Mouse (Mus musculus) CH12.LX (cell line): ENCODE data around the gene Unc5cl. TPM values are rescaled to one million over a fixed set of nuclear protein-coding genes. Genes with fewer than 3 reads are reported as not detected.

Experiments used
- DNase-seq: peaks from one replicate; pipeline ENCODE4 v3.0.0-alpha.2; 2013; ENCODE audit errors: extremely low read depth
- H3K27ac ChIP-seq: 2 replicates; pipeline ENCODE4 v1.5.1; 2012; ENCODE audit warnings: low read depth, mild to moderate bottlenecking, control low read depth, moderate library complexity; ENCODE audit not compliant: insufficient read depth
- H3K27me3 ChIP-seq: replicated peaks from 2 replicates; pipeline ENCODE3; 2012; ENCODE audit warnings: inconsistent platforms
- H3K36me3 ChIP-seq, 2 experiments: replicated peaks in 1 of 2; 2 replicates each; pipeline versions ENCODE3 to v1.6.1; 2012; ENCODE audit warnings: inconsistent platforms in 1 of 2, low read length in 1 of 2, mild to moderate bottlenecking in 1 of 2, mixed read lengths in 1 of 2, moderate library complexity in 1 of 2; ENCODE audit not compliant: control insufficient read depth in 1 of 2, insufficient read depth in 1 of 2
- H3K4me1 ChIP-seq, 2 experiments: 2 replicates each; pipeline ENCODE4 v1.6.1; 2012; ENCODE audit warnings: inconsistent platforms in 1 of 2, moderate library complexity in 1 of 2; ENCODE audit not compliant: insufficient read depth in 2 of 2, control insufficient read depth in 1 of 2
- H3K4me2 ChIP-seq: 2 replicates; pipeline ENCODE4 v1.6.1; 2012; ENCODE audit warnings: low read depth, mild to moderate bottlenecking, control low read depth; ENCODE audit not compliant: poor library complexity, insufficient read depth, severe bottlenecking
- H3K4me3 ChIP-seq, 3 experiments: fragments of 150-350 bp in 1 of 3; sonication (generic) in 1 of 3; replicated peaks in 1 of 3; 2 replicates each; pipeline versions ENCODE3 to v1.5.1; 2011 to 2012; ENCODE audit warnings: low read depth in 2 of 3, low read length in 2 of 3, mild to moderate bottlenecking in 2 of 3, moderate library complexity in 2 of 3, control low read depth in 1 of 3, improper control_type of control experiment in 1 of 3, inconsistent platforms in 1 of 3, mixed read lengths in 1 of 3; ENCODE audit not compliant: poor library complexity in 1 of 3
- H3K79me2 ChIP-seq: replicated peaks from 2 replicates; pipeline ENCODE4 v1.6.1; 2012; ENCODE audit warnings: mild to moderate bottlenecking, moderate library complexity; ENCODE audit not compliant: control insufficient read depth, poor library complexity, insufficient read depth, severe bottlenecking; ENCODE audit errors: extremely low read depth
- H3K9ac ChIP-seq: 2 replicates; pipeline ENCODE4 v1.6.1; 2012; ENCODE audit warnings: low read depth, mild to moderate bottlenecking, control low read depth, moderate library complexity; ENCODE audit not compliant: insufficient read depth
- H3K9me3 ChIP-seq: replicated peaks from 2 replicates; pipeline ENCODE3; 2012; ENCODE audit warnings: low read length, inconsistent platforms, mixed read lengths
- BHLHE40 ChIP-seq: IDR thresholded peaks from 2 replicates; pipeline ENCODE4 v1.6.1; 2011; ENCODE audit warnings: mild to moderate bottlenecking, low read depth, low read length, improper control_type of control experiment
- CHD1 ChIP-seq: IDR thresholded peaks from 2 replicates; pipeline ENCODE4 v1.6.1; 2012; ENCODE audit warnings: low read depth, low read length, improper control_type of control experiment, inconsistent platforms
- CTCF ChIP-seq, 2 experiments: IDR thresholded peaks in 1 of 2; conservative IDR thresholded peaks in 1 of 2; 2 replicates each; pipeline ENCODE4 v1.5.1; 2011 to 2012; ENCODE audit warnings: low read depth in 2 of 2, low read length in 2 of 2, improper control_type of control experiment in 1 of 2, inconsistent platforms in 1 of 2, mild to moderate bottlenecking in 1 of 2, moderate library complexity in 1 of 2
- E2F4 ChIP-seq: IDR thresholded peaks from 2 replicates; pipeline ENCODE4 v1.6.1; 2011; ENCODE audit warnings: low read depth, low read length, improper control_type of control experiment; ENCODE audit not compliant: insufficient replicate concordance
- ETS1 ChIP-seq: conservative IDR thresholded peaks from 2 replicates; pipeline ENCODE4 v1.6.1; 2012; ENCODE audit warnings: low read depth, mild to moderate bottlenecking, inconsistent platforms, low read length, improper control_type of control experiment, moderate library complexity
- GABPA ChIP-seq: IDR thresholded peaks from 2 replicates; pipeline ENCODE4 v1.6.1; 2012; ENCODE audit warnings: low read depth, low read length, improper control_type of control experiment, inconsistent platforms; ENCODE audit not compliant: insufficient replicate concordance
- HCFC1 ChIP-seq: IDR thresholded peaks from 2 replicates; pipeline ENCODE4 v1.6.1; 2012; ENCODE audit warnings: low read depth, mild to moderate bottlenecking, inconsistent platforms, low read length, improper control_type of control experiment
- JUN ChIP-seq: IDR thresholded peaks from 2 replicates; pipeline ENCODE4 v1.6.1; 2011; ENCODE audit warnings: low read depth, mild to moderate bottlenecking, low read length, improper control_type of control experiment, moderate library complexity; ENCODE audit not compliant: insufficient read depth
- KAT2A ChIP-seq: IDR thresholded peaks from 2 replicates; pipeline ENCODE4 v1.6.1; 2012; ENCODE audit warnings: low read length, improper control_type of control experiment, inconsistent platforms; ENCODE audit not compliant: insufficient replicate concordance
- MAX ChIP-seq: IDR thresholded peaks from 2 replicates; pipeline ENCODE4 v1.6.1; 2011; ENCODE audit warnings: low read length, improper control_type of control experiment
- MAZ ChIP-seq: IDR thresholded peaks from 2 replicates; pipeline ENCODE4 v1.6.1; 2012; ENCODE audit warnings: low read depth, mild to moderate bottlenecking, inconsistent platforms, low read length, improper control_type of control experiment, moderate library complexity
- MEF2A ChIP-seq: IDR thresholded peaks from 2 replicates; pipeline ENCODE4 v1.6.1; 2014; ENCODE audit warnings: low read depth, mild to moderate bottlenecking, inconsistent platforms, low read length, improper control_type of control experiment, borderline replicate concordance
- MYC ChIP-seq: IDR thresholded peaks from 2 replicates; pipeline ENCODE4 v1.6.1; 2011; ENCODE audit warnings: low read depth, mild to moderate bottlenecking, improper control_type of control experiment, low read length
- NELFE ChIP-seq: IDR thresholded peaks from 2 replicates; pipeline ENCODE4 v1.6.1; 2011; ENCODE audit warnings: low read depth, low read length, improper control_type of control experiment
- PAX5 ChIP-seq: IDR thresholded peaks from 2 replicates; pipeline ENCODE4 v1.6.1; 2012; ENCODE audit warnings: low read length, inconsistent platforms, mixed read lengths
- POLR2A ChIP-seq: IDR thresholded peaks from 2 replicates; pipeline ENCODE4 v1.6.1; 2011; ENCODE audit warnings: low read depth, mild to moderate bottlenecking, improper control_type of control experiment, low read length
- RAD21 ChIP-seq: IDR thresholded peaks from 2 replicates; pipeline ENCODE4 v1.6.1; 2011; ENCODE audit warnings: low read depth, mild to moderate bottlenecking, low read length, improper control_type of control experiment, moderate library complexity
- RCOR1 ChIP-seq: conservative IDR thresholded peaks from 2 replicates; pipeline ENCODE4 v1.6.1; 2012; ENCODE audit warnings: low read depth, mild to moderate bottlenecking, inconsistent platforms, low read length, improper control_type of control experiment
- SIN3A ChIP-seq: IDR thresholded peaks from 2 replicates; pipeline ENCODE4 v1.6.1; 2012; ENCODE audit warnings: low read length, improper control_type of control experiment, inconsistent platforms
- SMC3 ChIP-seq: IDR thresholded peaks from 2 replicates; pipeline ENCODE4 v1.6.1; 2011; ENCODE audit warnings: low read depth, low read length, improper control_type of control experiment
- TBP ChIP-seq: conservative IDR thresholded peaks from 2 replicates; pipeline ENCODE4 v1.6.1; 2011; ENCODE audit warnings: low read depth, low read length, improper control_type of control experiment
- TCF12 ChIP-seq: IDR thresholded peaks from 2 replicates; pipeline ENCODE4 v1.6.1; 2014; ENCODE audit warnings: low read depth, mild to moderate bottlenecking, inconsistent platforms, low read length, improper control_type of control experiment
- UBTF ChIP-seq: IDR thresholded peaks from 2 replicates; pipeline ENCODE4 v1.6.1; 2012; ENCODE audit warnings: low read depth, mild to moderate bottlenecking, inconsistent platforms, low read length, improper control_type of control experiment, moderate library complexity
- USF2 ChIP-seq: conservative IDR thresholded peaks from 2 replicates; pipeline ENCODE4 v1.6.1; 2011; ENCODE audit warnings: low read depth, low read length, improper control_type of control experiment
- ZC3H11A ChIP-seq: IDR thresholded peaks from 2 replicates; pipeline ENCODE4 v1.6.1; 2012; ENCODE audit warnings: low read depth, mild to moderate bottlenecking, inconsistent platforms, low read length, improper control_type of control experiment
- ZMIZ1 ChIP-seq: IDR thresholded peaks from 2 replicates; pipeline ENCODE4 v1.6.1; 2012; ENCODE audit warnings: low read depth, mild to moderate bottlenecking, inconsistent platforms, low read length, improper control_type of control experiment
- ZNF384 ChIP-seq: IDR thresholded peaks from 2 replicates; pipeline ENCODE4 v1.6.1; 2012; ENCODE audit warnings: low read depth, low read length, improper control_type of control experiment, inconsistent platforms
- dilution Hi-C: fragments of 300-500 bp; cut with MboI; formaldehyde crosslinking; loops from 2 replicates; pipeline ENCODE4 v1.14.3; 2020; ENCODE audit warnings: low sequenced_read_pairs; ENCODE audit not compliant: extremely low pct_unique_long_range_greater_than_20kb, extremely low pct_ligation_motif_present
- in situ Hi-C: fragments of 300-500 bp; cut with MboI; formaldehyde crosslinking; loops from 3 replicates; pipeline ENCODE4 v1.14.3; 2019; ENCODE audit warnings: low sequenced_read_pairs, low pct_ligation_motif_present, low pct_unique_long_range_greater_than_20kb, mixed read lengths
- polyA plus RNA-seq: library from polyadenylated mRNA; unstranded; fragments of >175 nt; gene quantifications from 2 replicates; pipeline ENCODE4 v1.2.1, GENCODE M21; 2012; ENCODE audit warnings: low read depth; ENCODE audit not compliant: insufficient read length
- total RNA-seq, 2 experiments: library from RNA; depleted of rRNA; stranded (reverse); fragments of 300-350 nt in 1 of 2; fragments of >200 nt in 1 of 2; gene quantifications; 2 replicates each; pipeline ENCODE4 v1.2.3; 2012 to 2014

The Unc5cl gene
- total and polyA plus RNA-seq, 3 experiments, result 0.09 to 0.21 TPM; not detected in 1

DNA sequence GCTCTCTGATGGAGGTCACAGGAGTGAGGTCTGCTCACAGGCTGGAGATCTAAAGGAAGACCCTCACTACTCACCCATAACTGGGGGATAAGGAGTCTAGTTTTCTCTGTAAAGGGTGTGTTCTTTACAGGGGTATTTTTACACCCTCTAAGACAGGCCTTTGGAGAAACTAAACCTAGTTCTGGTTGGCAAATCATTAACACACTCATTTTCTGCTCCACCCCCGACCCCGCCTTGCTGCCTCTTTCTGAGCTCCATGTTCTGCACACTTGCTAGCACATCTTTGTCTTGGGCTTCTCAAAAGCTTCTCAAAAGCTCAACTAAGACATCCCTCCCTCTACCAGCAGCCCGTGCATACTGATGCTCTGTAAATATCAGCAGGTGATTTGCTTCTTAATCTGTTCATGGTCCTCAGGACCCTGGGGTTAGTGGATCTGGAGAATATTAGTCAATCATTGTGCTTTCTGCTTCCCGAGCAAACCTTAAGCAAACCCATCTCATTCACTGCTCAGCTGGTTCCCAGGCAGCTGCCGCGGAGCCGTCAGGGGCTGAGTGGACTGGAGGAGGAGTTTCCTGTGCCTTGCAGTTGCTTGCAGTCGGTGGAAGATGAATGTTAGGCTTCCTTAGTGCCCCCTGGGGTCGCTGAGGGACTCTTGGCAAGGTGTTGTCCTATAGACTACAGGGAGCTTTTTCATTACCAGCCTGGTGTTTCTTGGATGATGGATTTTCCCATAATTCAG is 101.7 kb downstream of the Unc5cl start:
- Histone ChIP-seq H3K4me1 (no peaks in the 10 kb centered on the region), H3K27ac (no peak overlapping the region), H3K36me3 (no peaks in the 10 kb centered on the region), H3K4me3 (no peak overlapping the region), H3K9ac (no peak overlapping the region), H3K4me2 (no peak overlapping the region), H3K79me2 (no peaks in the 10 kb centered on the region), H3K9me3 (peaks cover 64% of the 10 kb centered on the region), H3K27me3 (no peaks in the 10 kb centered on the region)
- DNase-seq, result no peak
- dilution Hi-C loops, result no loop called here
- TF ChIP-seq PAX5 (no peak), HCFC1 (no peak), POLR2A (no peak), SMC3 (no peak), JUN (no peak), TBP (no peak), ZNF384 (no peak), MYC (no peak), MAX (no peak), TCF12 (no peak), CHD1 (no peak), ETS1 (no peak), USF2 (no peak), KAT2A (no peak), GABPA (no peak), NELFE (no peak)
- in situ Hi-C loops, result no loop called here

- in situ Hi-C loops (no loop called here), dilution Hi-C loops (no loop called here)
- Histone ChIP-seq H3K4me2 (no peak overlapping the region), H3K27ac (no peak overlapping the region), H3K4me3 (no peak overlapping the region), H3K9ac (no peak overlapping the region), H3K27me3 (no peaks in the 10 kb centered on the region), H3K4me1 (no peaks in the 10 kb centered on the region), H3K9me3 (peaks cover 56% of the 10 kb centered on the region), H3K36me3 (no peaks in the 10 kb centered on the region), H3K79me2 (no peaks in the 10 kb centered on the region)
- no peak for TF ChIP-seq RAD21
- no peak for TF ChIP-seq SMC3
- TF ChIP-seq MAX, result no peak
- no peak for TF ChIP-seq KAT2A
- no peak for TF ChIP-seq ETS1
- TF ChIP-seq MYC, result no peak
- TF ChIP-seq ZMIZ1, result no peak
- no peak for TF ChIP-seq MEF2A
- TF ChIP-seq UBTF, result no peak
- TF ChIP-seq GABPA, result no peak
- no peak for TF ChIP-seq SIN3A
- no peak for TF ChIP-seq ZC3H11A
- TF ChIP-seq E2F4, result no peak
- no peak for TF ChIP-seq MAZ
- TF ChIP-seq RCOR1, result no peak
- TF ChIP-seq NELFE, result no peak
- TF ChIP-seq CTCF (conservative IDR thresholded peaks at IDR 0.05 in 1 of 2, IDR thresholded peaks at IDR 0.05 in 1 of 2; ENCODE audit: low read depth in 2 of 2, low read length in 2 of 2), result no peak
- TF ChIP-seq TBP, result no peak
- TF ChIP-seq BHLHE40, result no peak
- no peak for DNase-seq
Observed at GRCm38 (mm10) chr17:48557823-48558715, 103.4 kb downstream of the Unc5cl start.
